Mouse (Mus musculus): ENCODE measurements at regions not wholly inside any gene's neighbourhood (a gene's known extent, or its start where the extent isn't known, plus 50 kb on each side); places are given as distances from the start of the nearest gene placed in this dataset.
"Not testable (repeated sequence)": the region's sequence is repeated elsewhere in the genome, so short reads cannot be mapped to it uniquely, and the experiment has no call there.

DNA sequence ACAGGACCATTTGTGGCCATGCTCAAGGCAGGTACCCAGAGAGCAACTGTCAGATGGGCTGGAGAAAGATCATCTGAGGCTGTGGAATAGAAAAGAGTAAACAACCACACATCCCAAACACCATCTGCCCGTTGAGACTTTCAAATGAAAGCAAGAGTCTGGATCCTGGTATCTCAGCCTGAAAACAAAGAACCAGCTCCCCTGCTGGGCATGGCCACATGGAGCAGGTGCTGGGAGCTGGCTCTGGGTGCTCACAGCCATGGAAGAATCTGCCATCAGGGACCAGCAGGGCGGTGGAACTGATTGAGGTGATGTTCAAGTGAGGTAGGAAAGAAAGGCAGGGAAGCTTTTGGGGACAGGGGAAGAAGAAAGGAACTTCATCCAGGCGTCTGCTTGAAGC lies 85.6 kb downstream of the Hs1bp3 start:
- no peak overlapping the region for H3K4me2 ChIP-seq (replicated peaks; ENCODE audit: low read depth, low read length)
- H3K27ac ChIP-seq (ENCODE audit: low read depth, low read length), result no peak overlapping the region
- no peaks in the 10 kb centered on the region; the same call in 1 of the 2 replicates for H3K4me1 ChIP-seq (replicated peaks; ENCODE audit: control insufficient read depth, insufficient read depth, low read length)
- ATAC-seq (ENCODE audit: low FRiP score), result no peak
- H3K36me3 ChIP-seq (ENCODE audit: control insufficient read depth, insufficient read depth, low read length), result no peaks in the 10 kb centered on the region
- no peaks in the 10 kb centered on the region for H3K9me3 ChIP-seq (ENCODE audit: control insufficient read depth, low read length)
- H3K4me3 ChIP-seq (ENCODE audit: low read depth, low read length), result no peak overlapping the region
- WGBS, result 75% methylated on average over 3 of the region's 3 CpGs
- no peak for DNase-seq (ENCODE audit: low spot score)
- no peaks in the 10 kb centered on the region for H3K27me3 ChIP-seq (ENCODE audit: control insufficient read depth, insufficient read depth, low read length)
- no peak overlapping the region for H3K9ac ChIP-seq (ENCODE audit: low read depth, low read length)

GRCm38 (mm10) chr12:8396408-8396807 lies 83.2 kb downstream of the Hs1bp3 start:
- not testable (repeated sequence) for H3K4me1 ChIP-seq (replicated peaks; ENCODE audit: control insufficient read depth, insufficient read depth, low read length); ATAC-seq (ENCODE audit: low FRiP score)
- 88% methylated on average over 3 of the region's 6 CpGs for WGBS

DNA sequence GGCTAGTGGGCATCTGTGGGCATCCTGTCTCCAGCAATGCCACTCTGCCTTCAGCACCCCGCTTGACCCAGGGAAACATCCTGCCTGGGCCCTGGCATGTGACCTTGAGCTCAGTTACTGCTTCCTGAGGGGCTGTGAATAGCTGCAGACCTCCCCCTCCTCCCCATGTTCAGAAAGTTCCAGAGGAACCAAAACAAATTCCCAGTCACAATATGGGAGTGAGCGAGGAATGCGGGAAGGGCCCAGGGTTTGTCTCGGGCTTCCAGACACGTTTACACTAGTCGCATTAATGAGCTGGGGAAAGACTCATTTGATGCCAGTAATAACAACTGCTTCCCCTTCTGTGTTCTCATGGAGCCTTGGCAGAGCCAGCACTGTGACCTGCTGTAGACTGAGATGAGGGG lies 81.7 kb downstream of the Hs1bp3 start:
- H3K9ac ChIP-seq (ENCODE audit: low read depth, low read length), result no peak overlapping the region
- ATAC-seq (ENCODE audit: low FRiP score) (no peak), DNase-seq (ENCODE audit: low spot score) (no peak)
- H3K4me2 ChIP-seq (replicated peaks; ENCODE audit: low read depth, low read length), result no peak overlapping the region
- no peak overlapping the region for H3K27ac ChIP-seq (ENCODE audit: low read depth, low read length)
- 64% methylated on average over 6 of the region's 6 CpGs for WGBS
- H3K4me3 ChIP-seq (ENCODE audit: low read depth, low read length), result no peak overlapping the region
- H3K36me3 ChIP-seq (ENCODE audit: control insufficient read depth, insufficient read depth, low read length), result no peaks in the 10 kb centered on the region
- no peaks in the 10 kb centered on the region for H3K27me3 ChIP-seq (ENCODE audit: control insufficient read depth, insufficient read depth, low read length)
- no peaks in the 10 kb centered on the region for H3K9me3 ChIP-seq (ENCODE audit: control insufficient read depth, low read length)
- no peaks in the 10 kb centered on the region for H3K4me1 ChIP-seq (replicated peaks; ENCODE audit: control insufficient read depth, insufficient read depth, low read length)

More at GRCm38 (mm10) chr12:8396408-8396807, 83.2 kb downstream of the Hs1bp3 start:
- H3K4me2 ChIP-seq (replicated peaks; ENCODE audit: low read depth, low read length); H3K36me3 ChIP-seq (ENCODE audit: control insufficient read depth, insufficient read depth, low read length); H3K27me3 ChIP-seq (ENCODE audit: control insufficient read depth, insufficient read depth, low read length); H3K4me3 ChIP-seq (ENCODE audit: low read depth, low read length); H3K9ac ChIP-seq (ENCODE audit: low read depth, low read length); DNase-seq (ENCODE audit: low spot score); H3K27ac ChIP-seq (ENCODE audit: low read depth, low read length); H3K9me3 ChIP-seq (ENCODE audit: control insufficient read depth, low read length): not testable (repeated sequence)

DNA sequence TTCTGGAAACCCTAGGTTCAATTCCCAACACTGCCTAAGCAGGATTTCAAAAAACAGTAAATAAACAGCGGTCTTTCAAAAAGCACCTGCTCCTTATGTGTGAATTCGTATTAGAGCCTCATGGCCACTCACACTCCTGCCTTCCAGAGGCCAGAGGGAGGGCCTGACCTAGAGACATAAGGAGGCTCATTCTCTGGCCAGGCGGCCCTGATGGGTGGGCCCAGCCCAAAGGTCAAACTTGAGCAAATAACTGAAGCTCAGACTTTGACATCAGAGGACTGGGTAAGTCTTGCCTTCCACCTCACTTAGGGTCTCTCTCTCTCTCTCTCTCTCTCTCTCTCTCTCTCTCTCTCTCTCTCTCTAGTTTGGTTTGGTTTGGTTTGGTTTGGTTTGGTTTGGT lies 80.7 kb downstream of the Hs1bp3 start:
- H3K27ac ChIP-seq (ENCODE audit: low read depth, low read length), result no peak overlapping the region
- H3K9me3 ChIP-seq (ENCODE audit: control insufficient read depth, low read length), result no peaks in the 10 kb centered on the region
- no peaks in the 10 kb centered on the region for H3K27me3 ChIP-seq (ENCODE audit: control insufficient read depth, insufficient read depth, low read length)
- H3K4me3 ChIP-seq (ENCODE audit: low read depth, low read length), result no peak overlapping the region
- DNase-seq (ENCODE audit: low spot score) (no peak), ATAC-seq (ENCODE audit: low FRiP score) (no peak)
- WGBS, result 66% methylated on average over 3 of the region's 3 CpGs
- no peaks in the 10 kb centered on the region for H3K4me1 ChIP-seq (replicated peaks; ENCODE audit: control insufficient read depth, insufficient read depth, low read length)
- no peak overlapping the region for H3K9ac ChIP-seq (ENCODE audit: low read depth, low read length)
- H3K36me3 ChIP-seq (ENCODE audit: control insufficient read depth, insufficient read depth, low read length), result no peaks in the 10 kb centered on the region
- H3K4me2 ChIP-seq (replicated peaks; ENCODE audit: low read depth, low read length), result no peak overlapping the region
